Mouse (Mus musculus) embryonic facial prominence, embryonic 11.5 days (tissue): Measurements from ENCODE around the gene Abhd5. TPM values are rescaled to one million over a fixed set of nuclear protein-coding genes. Genes with fewer than 3 reads are reported as not detected.

Experiments used
- ATAC-seq: fragments of 200-750 bp; cut with Nextera tagmentation; replicated peaks from 2 replicates; pipeline ENCODE4 v1.8.0; 2017; ENCODE audit warnings: low read depth; ENCODE audit not compliant: insufficient number of reproducible peaks, low FRiP score, low TSS enrichment
- DNase-seq: peaks from one replicate; pipeline ENCODE4 v3.0.0-alpha.2; 2015; ENCODE audit warnings: low spot score
- H3K27ac ChIP-seq: fragments of 300-500 bp; sonication (generic); replicated peaks from 2 replicates; pipeline ENCODE4 v1.5.1; 2014; ENCODE audit warnings: mild to moderate bottlenecking, low read depth, low read length, control low read depth
- H3K27me3 ChIP-seq: fragments of 300-500 bp; sonication (generic); 2 replicates; pipeline ENCODE4 v1.6.1; 2014; ENCODE audit warnings: mild to moderate bottlenecking, low read length, moderate library complexity, mixed read lengths; ENCODE audit not compliant: control insufficient read depth, insufficient read depth
- H3K36me3 ChIP-seq: fragments of 300-500 bp; sonication (generic); replicated peaks from 2 replicates; pipeline ENCODE4 v1.6.1; 2014; ENCODE audit warnings: low read depth, mild to moderate bottlenecking, low read length, moderate library complexity, mixed read lengths; ENCODE audit not compliant: control insufficient read depth, insufficient read depth
- H3K4me1 ChIP-seq: fragments of 300-500 bp; sonication (generic); 2 replicates; pipeline ENCODE4 v1.6.1; 2014; ENCODE audit warnings: low read length, mixed read lengths; ENCODE audit not compliant: control insufficient read depth, insufficient read depth
- H3K4me2 ChIP-seq: fragments of 300-500 bp; sonication (generic); 2 replicates; pipeline ENCODE4 v1.6.1; 2014; ENCODE audit warnings: low read depth, mild to moderate bottlenecking, control low read depth, low read length, moderate library complexity
- H3K4me3 ChIP-seq: fragments of 300-500 bp; sonication (generic); 2 replicates; pipeline ENCODE4 v1.5.1; 2014; ENCODE audit warnings: low read depth, low read length, control low read depth
- H3K9ac ChIP-seq: fragments of 300-500 bp; sonication (generic); replicated peaks from 2 replicates; pipeline ENCODE4 v1.6.1; 2014; ENCODE audit warnings: mild to moderate bottlenecking, control low read depth, low read length
- H3K9me3 ChIP-seq: fragments of 300-500 bp; sonication (generic); replicated peaks from 2 replicates; pipeline ENCODE4 v1.6.1; 2016; ENCODE audit warnings: mild to moderate bottlenecking, low read length, inconsistent platforms, mixed read lengths; ENCODE audit not compliant: control insufficient read depth
- WGBS: fragments of 180-500 bp; shearing (Covaris S2); extraction: QIAGEN DNeasy Blood & Tissue Kit; methylation state at CpG from one replicate; pipeline ENCODE4 v1.1.7; 2014; 5-methylcytosine and 5-hydroxymethylcytosine counted together
- polyA plus RNA-seq: library from polyadenylated mRNA; unstranded; fragments of >200 nt; fragmentation: Nextera tagmentation; extraction: Ambion mirVana; gene quantifications from 2 replicates; pipeline ENCODE4 v1.2.1, GENCODE M21; 2014

Abhd5 gene
- polyA plus RNA-seq, 1 experiment from 2014 or later = 29.2 TPM

DNA sequence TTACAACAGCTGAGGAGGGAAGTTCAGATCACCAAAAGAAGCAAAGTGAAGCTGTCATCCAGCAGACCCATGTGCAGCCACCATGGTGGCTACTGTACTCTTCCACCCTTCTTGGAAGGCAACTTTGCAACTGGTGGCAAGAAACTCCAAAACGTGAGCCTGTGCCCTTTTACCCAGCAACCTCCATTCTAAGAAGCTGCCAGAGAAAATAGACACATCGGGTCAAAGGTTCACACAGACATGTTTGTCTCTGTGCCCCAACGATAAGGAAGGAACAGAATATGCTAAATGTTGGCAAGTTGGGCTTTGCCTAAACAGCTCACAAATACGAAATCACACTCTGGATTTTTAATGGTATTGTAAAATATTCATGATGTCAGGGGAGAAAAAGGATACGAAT, 44.4 kb downstream of the Abhd5 start:
- Histone ChIP-seq H3K27me3 (no peaks in the 10 kb centered on the region), H3K4me2 (no peak overlapping the region), H3K4me1 (no peaks in the 10 kb centered on the region), H3K4me3 (no peak overlapping the region), H3K27ac (no peak overlapping the region), H3K9ac (no peak overlapping the region), H3K9me3 (no peaks in the 10 kb centered on the region), H3K36me3 (no peaks in the 10 kb centered on the region)
- 76% methylated on average over 5 of the region's 5 CpGs for WGBS
- DNase-seq (no peak), ATAC-seq (no peak)

DNA sequence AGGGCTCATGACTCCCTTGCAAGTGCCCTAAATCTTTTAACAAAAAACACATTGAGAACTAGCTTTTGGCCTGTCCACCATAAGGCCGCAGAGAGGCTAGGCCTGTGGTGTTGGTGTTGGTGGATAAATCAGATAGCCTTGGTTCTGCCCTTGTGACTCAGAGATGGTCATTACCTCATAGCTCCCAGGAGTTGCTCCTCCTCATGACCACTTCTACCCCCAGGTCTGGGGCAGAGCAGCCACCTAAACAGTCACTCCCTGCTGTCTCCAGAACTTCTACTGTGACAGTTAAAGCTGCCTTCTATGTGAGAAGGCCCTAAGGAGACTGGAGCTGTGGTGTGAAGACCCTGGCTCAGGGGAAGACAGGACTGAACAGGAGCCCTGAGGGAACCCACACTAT, 45.7 kb downstream of the Abhd5 start:
- no peaks in the 10 kb centered on the region for H3K27me3 ChIP-seq
- H3K4me1 ChIP-seq = no peaks in the 10 kb centered on the region
- ATAC-seq (no peak), DNase-seq (no peak)
- no peak overlapping the region for H3K9ac ChIP-seq
- no peak overlapping the region for H3K4me2 ChIP-seq
- H3K9me3 ChIP-seq = no peaks in the 10 kb centered on the region
- H3K4me3 ChIP-seq = no peak overlapping the region
- WGBS = 94% methylated on average over 1 of the region's 1 CpGs
- no peaks in the 10 kb centered on the region for H3K36me3 ChIP-seq
- H3K27ac ChIP-seq = no peak overlapping the region

DNA sequence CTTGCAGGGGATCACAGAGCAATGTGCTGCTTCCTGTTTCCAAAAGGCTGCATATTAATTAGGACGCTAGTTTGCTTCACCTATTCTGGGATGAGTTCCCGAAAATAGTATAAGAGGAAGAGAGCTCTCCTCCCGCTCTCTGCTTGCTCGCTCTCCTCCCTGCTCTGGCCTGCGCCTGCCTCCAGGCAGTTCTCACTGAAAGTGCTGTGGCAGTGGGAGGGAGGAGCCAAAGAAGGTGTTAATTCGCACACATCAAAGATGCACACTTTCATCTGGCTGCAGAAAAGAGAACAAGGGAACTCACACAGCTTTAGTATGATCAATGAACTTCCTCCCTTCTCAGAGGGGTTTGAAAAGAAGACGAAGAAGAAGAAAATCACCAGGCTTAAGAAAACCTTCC, 47.3 kb downstream of the Abhd5 start:
- Histone ChIP-seq H3K27ac (no peak overlapping the region), H3K9me3 (no peaks in the 10 kb centered on the region), H3K4me2 (no peak overlapping the region), H3K4me1 (no peaks in the 10 kb centered on the region), H3K4me3 (no peak overlapping the region), H3K27me3 (no peaks in the 10 kb centered on the region), H3K36me3 (no peaks in the 10 kb centered on the region), H3K9ac (no peak overlapping the region)
- no peak for ATAC-seq
- 57% methylated on average over 7 of the region's 7 CpGs for WGBS
- no peak for DNase-seq

DNA sequence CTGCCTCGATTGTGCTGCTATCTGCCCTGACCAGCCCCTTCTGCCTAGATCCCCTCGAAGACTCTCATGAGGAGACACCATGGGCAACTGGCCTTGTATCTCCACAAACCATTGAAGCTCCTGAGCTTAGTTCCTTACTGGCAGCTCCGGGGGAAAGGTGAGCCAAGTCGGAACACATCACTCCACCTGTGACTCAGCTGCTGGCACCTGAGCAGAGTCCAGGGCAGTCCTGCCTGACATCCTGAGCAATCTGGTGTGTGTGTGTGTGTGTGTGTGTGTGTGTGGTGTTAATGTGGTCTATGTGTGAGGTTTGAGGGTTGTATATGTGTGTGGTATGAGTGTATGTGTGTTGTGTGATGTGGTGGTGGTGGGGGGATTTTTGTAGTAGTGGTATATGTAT, 49.8 kb downstream of the Abhd5 start:
- no peak overlapping the region for H3K9ac ChIP-seq

DNA sequence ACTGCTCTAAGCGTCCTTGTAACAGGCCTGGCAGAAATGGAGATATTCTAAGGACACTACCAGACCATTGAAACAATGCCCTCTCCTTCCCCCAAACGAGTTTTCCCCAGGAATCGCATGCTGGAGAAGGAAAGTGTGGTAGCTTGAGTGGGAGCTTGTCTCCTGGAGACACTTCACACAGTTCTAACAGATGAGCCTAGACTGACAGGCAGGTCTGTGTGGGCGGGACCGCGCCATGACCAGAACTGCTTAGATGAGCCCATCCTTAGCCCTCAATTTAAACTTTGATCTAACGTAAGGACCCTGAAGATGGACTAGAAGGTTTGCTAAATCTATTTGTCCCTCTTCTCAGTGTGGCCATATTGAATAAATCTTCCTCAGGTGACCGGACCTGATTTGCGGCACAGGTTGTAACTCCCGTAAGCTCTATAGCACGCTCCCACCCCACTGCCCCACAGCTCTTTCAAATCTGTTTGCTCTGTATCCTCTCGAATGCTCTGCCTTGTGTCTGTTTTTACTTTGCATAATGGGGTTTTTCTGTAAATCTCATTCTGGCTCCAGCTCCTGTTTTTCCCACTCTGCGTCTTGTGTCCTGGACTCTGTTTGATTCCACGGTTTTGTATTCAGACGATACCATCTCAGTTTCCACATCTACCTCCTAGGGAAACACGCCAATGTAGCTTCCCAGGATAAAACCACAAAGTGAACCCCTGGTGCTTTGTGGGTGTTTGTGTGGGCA, 59.2 kb downstream of the Abhd5 start:
- WGBS = 87% methylated on average over 16 of the region's 16 CpGs
- ATAC-seq = no peak

More for the DNA sequence above, 49.8 kb downstream of the Abhd5 start:
- DNase-seq (no peak), ATAC-seq (no peak)
- Histone ChIP-seq H3K9me3 (no peaks in the 10 kb centered on the region), H3K4me3 (no peak overlapping the region), H3K27ac (no peak overlapping the region), H3K4me2 (no peak overlapping the region), H3K27me3 (no peaks in the 10 kb centered on the region), H3K36me3 (no peaks in the 10 kb centered on the region), H3K4me1 (no peaks in the 10 kb centered on the region)
- WGBS = 95% methylated on average over 4 of the region's 4 CpGs

DNA sequence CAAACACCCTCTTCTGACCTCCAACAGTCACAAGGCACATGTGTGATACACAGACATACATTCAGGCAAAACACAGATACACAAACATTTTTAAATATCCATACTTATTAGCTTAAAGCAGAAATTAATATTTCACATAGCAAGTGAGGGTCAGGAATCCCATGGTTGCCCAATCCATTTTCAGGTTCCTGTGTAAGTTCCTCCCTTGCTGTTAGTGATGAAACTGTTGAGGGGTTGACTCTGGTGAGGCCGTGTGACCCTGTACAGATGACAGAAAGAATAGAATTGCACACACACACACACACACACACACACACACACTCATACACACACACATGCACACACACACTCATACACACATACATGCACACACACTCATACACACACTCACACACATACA, 63.2 kb downstream of the Abhd5 start:
- Histone ChIP-seq H3K4me1 (no peaks in the 10 kb centered on the region), H3K27ac (no peak overlapping the region), H3K9ac (no peak overlapping the region), H3K36me3 (no peaks in the 10 kb centered on the region), H3K27me3 (no peaks in the 10 kb centered on the region), H3K4me2 (no peak overlapping the region), H3K9me3 (no peaks in the 10 kb centered on the region; the same call in 1 of the 2 replicates), H3K4me3 (no peak overlapping the region)
- 94% methylated on average over 1 of the region's 1 CpGs for WGBS
- DNase-seq (no peak), ATAC-seq (no peak)

More for the DNA sequence above, 59.2 kb downstream of the Abhd5 start:
- no peak for DNase-seq
- Histone ChIP-seq H3K27me3 (no peaks in the 10 kb centered on the region), H3K9me3 (no peaks in the 10 kb centered on the region), H3K36me3 (no peaks in the 10 kb centered on the region), H3K4me2 (no peak overlapping the region), H3K4me1 (no peaks in the 10 kb centered on the region), H3K4me3 (no peak overlapping the region), H3K9ac (no peak overlapping the region), H3K27ac (no peak overlapping the region)

DNA sequence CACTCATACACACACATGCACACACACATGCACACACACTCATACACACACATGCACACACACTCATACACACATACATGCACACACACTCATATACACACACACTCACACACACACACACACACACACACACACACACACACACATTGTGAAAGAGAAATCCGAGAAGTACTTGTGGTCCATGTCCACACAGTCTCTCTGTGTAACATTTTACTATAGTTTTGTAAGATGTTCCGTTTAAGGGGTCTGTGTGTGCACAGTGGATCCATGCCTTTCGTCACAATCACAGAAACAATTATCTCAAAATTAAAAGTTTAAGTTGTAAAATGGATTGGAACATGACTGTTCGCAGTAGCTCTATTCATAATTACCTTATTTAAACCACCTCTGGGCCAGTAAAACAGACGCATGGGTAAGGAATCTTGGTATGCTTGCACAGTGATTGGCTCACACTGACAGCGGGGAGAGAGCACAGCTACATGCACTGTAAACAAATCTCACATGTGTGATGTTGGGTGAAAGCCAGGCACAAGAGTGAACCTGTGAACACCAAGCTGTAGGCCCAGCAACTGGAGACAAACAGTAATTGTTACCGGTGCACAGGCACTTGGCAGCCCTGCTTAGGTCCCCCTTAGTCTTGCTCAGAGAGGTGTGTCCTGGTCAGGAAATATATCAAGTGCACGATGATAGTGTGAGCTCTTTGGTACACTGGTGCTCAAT, 63.8 kb downstream of the Abhd5 start:
- H3K36me3 ChIP-seq = no peaks in the 10 kb centered on the region
- H3K4me3 ChIP-seq = no peak overlapping the region
- no peaks in the 10 kb centered on the region for H3K27me3 ChIP-seq
- H3K4me2 ChIP-seq = no peak overlapping the region
- H3K9ac ChIP-seq = no peak overlapping the region
- ATAC-seq (no peak), DNase-seq (no peak)
- no peaks in the 10 kb centered on the region; the same call in 1 of the 2 replicates for H3K9me3 ChIP-seq
- no peaks in the 10 kb centered on the region for H3K4me1 ChIP-seq
- 83% methylated on average over 8 of the region's 8 CpGs for WGBS
- H3K27ac ChIP-seq = no peak overlapping the region

DNA sequence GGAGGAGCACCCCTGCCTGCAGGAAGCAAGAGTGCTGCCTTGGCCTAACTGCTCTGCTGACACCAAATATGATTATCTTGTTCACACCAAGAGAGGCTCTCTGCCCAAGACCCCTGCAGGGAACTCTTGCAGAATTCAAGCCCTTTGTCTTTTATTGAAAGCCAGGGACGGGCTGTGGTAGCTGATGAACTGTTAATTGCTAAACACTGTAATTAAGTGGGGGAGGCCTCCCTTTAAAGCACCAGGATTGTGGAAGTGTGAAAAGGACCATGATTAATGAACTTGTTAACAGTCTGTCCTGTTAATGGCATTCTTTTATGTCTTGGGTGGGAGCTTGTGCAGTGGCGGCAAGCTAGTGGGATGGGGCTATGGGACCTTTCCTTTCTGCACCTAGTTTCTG, 65.2 kb downstream of the Abhd5 start:
- DNase-seq = no peak
- Histone ChIP-seq H3K4me2 (no peak overlapping the region), H3K9ac (no peak overlapping the region), H3K27ac (no peak overlapping the region), H3K36me3 (no peaks in the 10 kb centered on the region), H3K4me3 (no peak overlapping the region), H3K4me1 (no peaks in the 10 kb centered on the region), H3K27me3 (no peaks in the 10 kb centered on the region), H3K9me3 (no peaks in the 10 kb centered on the region; the same call in 1 of the 2 replicates)
- no peak for ATAC-seq
- WGBS = 50% methylated on average over 2 of the region's 2 CpGs
